27 mouse cellular contexts compared by ENCODE assay signal in genomic region chr8:95305526-95305925, GRCm38 (mm10). TPM values are rescaled to one million over a fixed set of nuclear protein-coding genes. Genes with fewer than 3 reads are reported as not detected.
DNase-seq lines count a peak whose midpoint lies in the region; ATAC-seq and TF ChIP-seq lines count a peak whose summit lies in the region.
"Had no signal": no experiment of that assay in that cellular context is flagged by ENCODE, and none has a peak within 500 bp of the region (broad histone marks: within the 10 kb centered on the region; RNA-seq: fewer than 3 reads in every experiment).

No protein-coding gene starts in this region.

- H3K79me2 ChIP-seq in liver, adult 2 months (ENCODE audit: control insufficient read depth, insufficient read depth, low read length) = no peaks in the 10 kb centered on the region

- TF ChIP-seq CTCF in liver, adult 2 months (IDR thresholded peaks at IDR 0.05; ENCODE audit: low read depth, low read length) = no peak
- no peak for TF ChIP-seq CTCF in testis, adult 2 months (IDR thresholded peaks at IDR 0.05; ENCODE audit: control insufficient read depth, insufficient read depth, insufficient replicate concordance, low read depth, low read length)

- H3K4me1 ChIP-seq in heart, embryonic 10.5 days = peaks cover 7% of the 10 kb centered on the region
- H3K4me1 ChIP-seq in liver, adult 2 months (ENCODE audit: control insufficient read depth, insufficient read depth, low read length) = no peaks in the 10 kb centered on the region
- no peaks in the 10 kb centered on the region for H3K4me1 ChIP-seq in liver, embryonic 11.5 days (replicated peaks; ENCODE audit: control insufficient read depth, insufficient read depth, low read length)
- H3K4me1 ChIP-seq in testis, adult 2 months (ENCODE audit: control insufficient read depth, insufficient read depth, low read length) = peaks cover 5% of the 10 kb centered on the region

- 46% methylated on average over 4 of the region's 4 CpGs for WGBS in heart, embryonic 10.5 days
- WGBS in liver, adult 2 months = 40% methylated on average over 4 of the region's 4 CpGs
- 39% methylated on average over 4 of the region's 4 CpGs for WGBS in liver, embryonic 11.5 days

- no peak for ATAC-seq in liver, embryonic 11.5 days (replicated peaks; ENCODE audit: low FRiP score)
- ATAC-seq: activated CD4-positive, CD25-positive, alpha-beta regulatory T cell, adult 4 months; CD4-positive, CD25-positive, alpha-beta regulatory T cell, adult 4 months; forebrain, embryonic 13.5 days; forebrain, embryonic 15.5 days; forebrain, postnatal 0 days; Patski had no signal

- H3K4me2 ChIP-seq in liver, embryonic 11.5 days = no peak overlapping the region
- H3K4me2 ChIP-seq: embryonic facial prominence, embryonic 12.5 days; forebrain, embryonic 13.5 days; forebrain, embryonic 15.5 days had no signal

- H3K9ac ChIP-seq in liver, adult 2 months (ENCODE audit: low read depth, low read length) = no peak overlapping the region
- H3K9ac ChIP-seq in liver, embryonic 11.5 days (ENCODE audit: low read depth, low read length) = no peak overlapping the region
- H3K9ac ChIP-seq: embryonic facial prominence, embryonic 12.5 days; forebrain, embryonic 13.5 days; forebrain, embryonic 15.5 days; forebrain, postnatal 0 days had no signal

- 0 out of 2 replicates have a peak, but pooled peaks cover 13% of the 10 kb centered on the region for H3K27me3 ChIP-seq in heart, embryonic 10.5 days (ENCODE audit: insufficient read depth, poor library complexity, severe bottlenecking)
- no peaks in the 10 kb centered on the region for H3K27me3 ChIP-seq in liver, adult 2 months (ENCODE audit: control insufficient read depth, insufficient read depth, low read length)
- no peaks in the 10 kb centered on the region for H3K27me3 ChIP-seq in liver, embryonic 11.5 days (replicated peaks; ENCODE audit: control insufficient read depth, insufficient read depth, low read length)
- no peaks in the 10 kb centered on the region for H3K27me3 ChIP-seq in testis, adult 2 months (ENCODE audit: control insufficient read depth, insufficient read depth, low read length)
- H3K27me3 ChIP-seq: embryonic facial prominence, embryonic 12.5 days; forebrain, embryonic 13.5 days; forebrain, embryonic 15.5 days; Patski had no signal

- H3K27ac ChIP-seq in heart, embryonic 10.5 days = 0 out of 2 replicates have a peak overlapping the region, but pooled peaks have one; percentile 4
- no peak overlapping the region for H3K27ac ChIP-seq in liver, adult 2 months (replicated peaks; ENCODE audit: insufficient read depth, low read depth, low read length)
- H3K27ac ChIP-seq in liver, embryonic 11.5 days (ENCODE audit: low read depth, low read length) = no peak overlapping the region
- H3K27ac ChIP-seq in testis, adult 2 months (ENCODE audit: control insufficient read depth, insufficient read depth, low read depth, low read length) = peak overlapping the region; percentile 34; the same call in 1 of the 2 replicates
- H3K27ac ChIP-seq: embryonic facial prominence, embryonic 10.5 days; embryonic facial prominence, embryonic 12.5 days; forebrain, embryonic 13.5 days; forebrain, embryonic 15.5 days had no signal

- TF ChIP-seq POLR2A in liver, adult 2 months (IDR thresholded peaks at IDR 0.05; ENCODE audit: extremely low read depth, insufficient read depth, low read length) = no peak
- no peak for TF ChIP-seq POLR2A in testis, adult 2 months (IDR thresholded peaks at IDR 0.05; ENCODE audit: control insufficient read depth, low read depth, low read length)

- H3K36me3 ChIP-seq in heart, embryonic 10.5 days = no peaks in the 10 kb centered on the region
- H3K36me3 ChIP-seq in liver, adult 2 months (ENCODE audit: control insufficient read depth, insufficient read depth, low read length) = no peaks in the 10 kb centered on the region
- no peaks in the 10 kb centered on the region for H3K36me3 ChIP-seq in liver, embryonic 11.5 days (ENCODE audit: control insufficient read depth, insufficient read depth, low read length)
- H3K36me3 ChIP-seq in testis, adult 2 months (ENCODE audit: control insufficient read depth, insufficient read depth, low read length) = no peaks in the 10 kb centered on the region
- H3K36me3 ChIP-seq: embryonic facial prominence, embryonic 10.5 days; embryonic facial prominence, embryonic 12.5 days; forebrain, embryonic 15.5 days; G1E had no signal

- H3K9me3 ChIP-seq in heart, embryonic 10.5 days = no peaks in the 10 kb centered on the region
- no peaks in the 10 kb centered on the region for H3K9me3 ChIP-seq in liver, embryonic 11.5 days (ENCODE audit: control insufficient read depth, low read length)
- H3K9me3 ChIP-seq: embryonic facial prominence, embryonic 10.5 days; embryonic facial prominence, embryonic 12.5 days; forebrain, embryonic 13.5 days; forebrain, embryonic 15.5 days; G1E had no signal

- H3K4me3 ChIP-seq in heart, embryonic 10.5 days = no peak overlapping the region
- no peak overlapping the region for H3K4me3 ChIP-seq in liver, adult 2 months (ENCODE audit: insufficient read depth, low read depth, low read length)
- H3K4me3 ChIP-seq in liver, embryonic 11.5 days (ENCODE audit: low read depth, low read length) = no peak overlapping the region
- H3K4me3 ChIP-seq in testis, adult 2 months (ENCODE audit: control insufficient read depth, low read depth, low read length) = no peak overlapping the region
- H3K4me3 ChIP-seq: embryonic facial prominence, embryonic 10.5 days; embryonic facial prominence, embryonic 12.5 days; forebrain, embryonic 13.5 days; forebrain, embryonic 15.5 days had no signal

- peak; percentile 62 to 65 for DNase-seq in adrenal gland, adult (ENCODE audit: inconsistent age in 2 of 2, low spot score in 1 of 2)
- DNase-seq in adrenal gland, adult 18-20 months (ENCODE audit: low spot score in 2 of 2) = no peak
- no peak for DNase-seq in heart, embryonic 10.5 days (ENCODE audit: low spot score)
- DNase-seq in heart, adult 8-10 months (ENCODE audit: low spot score) = no peak
- DNase-seq in liver, adult 2 months (ENCODE audit: extremely low read depth, low read depth, low spot score) = peak; percentile 6
- no peak for DNase-seq in liver, embryonic 11.5 days (ENCODE audit: low spot score)
- DNase-seq in testis, postnatal 10 days (ENCODE audit: low spot score) = no peak
- DNase-seq: adrenal gland, postnatal 10 days; adrenal gland, postnatal 25 days; B cell, adult 2 months; cerebellum, adult 11-12 months; cerebellum, adult 2 months; cerebellum, adult 9-10 months; cerebellum, postnatal 10 days; cerebellum, postnatal 25 days; forebrain, postnatal 0 days had no signal

RNA-seq across cellular contexts. Expression of gene Cngb1, which starts 0.9 kb away (rescaled TPM):
- under 1 TPM; 0.20 to 0.22 TPM for total RNA-seq in adrenal gland, adult 18-20 months (2021)
- 0.17 TPM in 1 of 2 replicates, not detected in the other for polyA plus RNA-seq in heart, embryonic 10.5 days (2016; fragmentation: Nextera tagmentation; extraction: Ambion mirVana)
- under 1 TPM; 0.14 to 0.63 (median 0.52) TPM for total RNA-seq in heart, adult 8-10 months (2022)
- under 0.01 and 0.07 TPM in 2 replicates for total RNA-seq in liver, adult 2 months (2014; rRNA removed)
- polyA plus RNA-seq in liver, adult 2 months (2012; rRNA removed) = 0.39 TPM in 1 of 2 replicates, not detected in the other
- polyA plus RNA-seq in liver, embryonic 11.5 days (2014; fragmentation: Nextera tagmentation; extraction: Ambion mirVana) = 0.36 TPM in 1 of 2 replicates, not detected in the other
- polyA plus RNA-seq in testis, adult 2 months (2012; rRNA removed) = 6.2 and 6.9 TPM in 2 replicates
- total RNA-seq: CH12.LX had no signal
- polyA plus RNA-seq: embryonic facial prominence, embryonic 10.5 days; G1E had no signal

RNA-seq across cellular contexts. Expression of gene Tepp, which starts 4.8 kb away (rescaled TPM):
- 1 to 10 TPM in 1 of 2 experiments, under 1 TPM in 1; 0.64 to 1.3 TPM for total RNA-seq in adrenal gland, adult 18-20 months (2021)
- not detected in 2 replicates for polyA plus RNA-seq in heart, embryonic 10.5 days (2016; fragmentation: Nextera tagmentation; extraction: Ambion mirVana)
- total RNA-seq in heart, adult 8-10 months (2022) = under 1 TPM in 1 of 4 experiments, not detected in 3; 0.57 TPM
- not detected in 2 replicates for total RNA-seq in liver, adult 2 months (2014; rRNA removed)
- polyA plus RNA-seq in liver, adult 2 months (2012; rRNA removed) = not detected in 2 replicates
- polyA plus RNA-seq in liver, embryonic 11.5 days (2014; fragmentation: Nextera tagmentation; extraction: Ambion mirVana) = not detected in 2 replicates
- polyA plus RNA-seq in testis, adult 2 months (2012; rRNA removed) = 290 and 313 TPM in 2 replicates
- total RNA-seq: adrenal gland, postnatal 10 days; CH12.LX; G1E had no signal
- polyA plus RNA-seq: activated CD4-positive, CD25-positive, alpha-beta regulatory T cell, adult 4 months; CD4-positive, CD25-positive, alpha-beta regulatory T cell, adult 4 months; embryonic facial prominence, embryonic 10.5 days; forebrain, embryonic 11.5 days; G1E; Patski had no signal

RNA-seq across cellular contexts. Expression of gene Zfp319, which starts 26.2 kb away (rescaled TPM):
- 10 to 100 TPM in 1 of 2 experiments, 1 to 10 TPM in 1; 9.4 to 11.0 TPM for total RNA-seq in adrenal gland, adult 18-20 months (2021)
- 7.5 TPM in 2 replicates for polyA plus RNA-seq in heart, embryonic 10.5 days (2016; fragmentation: Nextera tagmentation; extraction: Ambion mirVana)
- total RNA-seq in heart, adult 8-10 months (2022) = 1 to 10 TPM; 7.4 to 9.5 (median 7.9) TPM
- 1.2 and 1.8 TPM in 2 replicates for total RNA-seq in liver, adult 2 months (2014; rRNA removed)
- 2.5 and 3.2 TPM in 2 replicates for polyA plus RNA-seq in liver, adult 2 months (2012; rRNA removed)
- 3.3 and 3.4 TPM in 2 replicates for polyA plus RNA-seq in liver, embryonic 11.5 days (2014; fragmentation: Nextera tagmentation; extraction: Ambion mirVana)
- polyA plus RNA-seq in testis, adult 2 months (2012; rRNA removed) = 3.9 and 4.0 TPM in 2 replicates

RNA-seq across cellular contexts. Expression of gene Usb1, which starts 26.6 kb away (rescaled TPM):
- 10 to 100 TPM; 11.6 to 11.9 TPM for total RNA-seq in adrenal gland, adult 18-20 months (2021)
- 31.5 and 33.0 TPM in 2 replicates for polyA plus RNA-seq in heart, embryonic 10.5 days (2016; fragmentation: Nextera tagmentation; extraction: Ambion mirVana)
- total RNA-seq in heart, adult 8-10 months (2022) = 10 to 100 TPM; 11.3 to 14.0 (median 13.2) TPM
- total RNA-seq in liver, adult 2 months (2014; rRNA removed) = 6.7 and 7.9 TPM in 2 replicates
- 16.2 and 20.0 TPM in 2 replicates for polyA plus RNA-seq in liver, adult 2 months (2012; rRNA removed)
- 23.5 and 25.3 TPM in 2 replicates for polyA plus RNA-seq in liver, embryonic 11.5 days (2014; fragmentation: Nextera tagmentation; extraction: Ambion mirVana)
- polyA plus RNA-seq in testis, adult 2 months (2012; rRNA removed) = 33.1 and 34.0 TPM in 2 replicates

RNA-seq across cellular contexts. Expression of gene Mmp15, which starts 46.5 kb away (rescaled TPM):
- total RNA-seq in adrenal gland, adult 18-20 months (2021) = 1 to 10 TPM; 5.6 to 8.9 TPM
- 30.9 and 50.2 TPM in 2 replicates for polyA plus RNA-seq in heart, embryonic 10.5 days (2016; fragmentation: Nextera tagmentation; extraction: Ambion mirVana)
- total RNA-seq in heart, adult 8-10 months (2022) = 10 to 100 TPM; 57.6 to 63.2 (median 58.0) TPM
- total RNA-seq in liver, adult 2 months (2014; rRNA removed) = 6.5 and 7.2 TPM in 2 replicates
- polyA plus RNA-seq in liver, adult 2 months (2012; rRNA removed) = 15.1 and 16.5 TPM in 2 replicates
- 4.4 and 5.4 TPM in 2 replicates for polyA plus RNA-seq in liver, embryonic 11.5 days (2014; fragmentation: Nextera tagmentation; extraction: Ambion mirVana)
- polyA plus RNA-seq in testis, adult 2 months (2012; rRNA removed) = 0.23 and 0.30 TPM in 2 replicates

Comparison
In these comparisons a context has a peak if more than half of its experiments do, and no peak if none do; other contexts are left out.
1. DNase-seq: peak in adrenal gland, adult (2 of 2) and liver, adult 2 months (single experiment); none in adrenal gland, adult 18-20 months (0 of 2), heart, embryonic 10.5 days (single experiment), heart, adult 8-10 months (single experiment), liver, embryonic 11.5 days (single experiment) and testis, postnatal 10 days (single experiment).
2. H3K27ac ChIP-seq: peak in heart, embryonic 10.5 days (single experiment) and testis, adult 2 months (single experiment); none in liver, adult 2 months (single experiment) and liver, embryonic 11.5 days (single experiment).
3. RNA of gene Tepp, which starts 4.8 kb away (polyA plus RNA-seq): 290 to 313 TPM in testis, adult 2 months; not detected in liver, embryonic 11.5 days, not detected in liver, adult 2 months and not detected in heart, embryonic 10.5 days; every median in the first group is over 100 times any median in the second.